Mouse (Mus musculus) stomach, postnatal 0 days (tissue): ENCODE results near the gene Sec14l4.

Source experiments
- CTCF ChIP-seq: IDR thresholded peaks from 2 replicates; pipeline ENCODE4 v1.5.1; 2016; ENCODE audit warnings: antibody characterized with exemption, low read depth, mild to moderate bottlenecking, moderate library complexity
- EP300 ChIP-seq: optimal IDR thresholded peaks from 2 replicates; pipeline ENCODE3; 2016; ENCODE audit warnings: antibody characterized with exemption

DNA sequence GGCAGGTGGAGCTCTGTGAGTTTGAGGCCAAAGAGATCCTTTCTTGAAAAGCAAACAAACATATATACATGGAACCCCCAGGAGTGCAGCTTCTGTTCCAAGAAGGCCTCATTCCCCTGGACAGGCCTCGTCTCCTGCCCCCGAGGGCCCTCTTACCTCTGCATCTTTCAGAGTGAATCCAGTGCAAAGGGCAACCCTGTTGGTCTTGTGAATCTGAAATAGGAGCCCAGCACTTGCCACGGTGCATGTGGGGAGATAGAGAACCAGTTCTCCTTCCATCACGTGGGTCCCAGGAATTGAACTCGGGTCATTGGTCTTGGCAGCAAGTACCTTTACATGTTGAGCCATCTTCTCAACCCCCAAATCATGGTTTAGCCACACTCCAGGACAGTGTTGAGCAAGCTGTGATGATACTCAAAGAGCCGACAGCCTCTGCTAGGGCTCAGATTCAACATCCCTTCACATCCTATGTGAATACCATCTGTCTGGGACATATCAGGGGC is 9.9 kb downstream of the Sec14l4 start:
- no peak for TF ChIP-seq CTCF
- no peak for TF ChIP-seq EP300
